Mouse (Mus musculus): Measurements from ENCODE around the gene Sncg. TPM values are rescaled to one million over a fixed set of nuclear protein-coding genes. Genes with fewer than 3 reads are reported as not detected.
"Not testable (repeated sequence)": the region's sequence is repeated elsewhere in the genome, so short reads cannot be mapped to it uniquely, and the experiment has no call there.

Sncg gene
- 7.0 and 9.0 TPM in 2 replicates for polyA plus RNA-seq (2015; fragmentation: Nextera tagmentation; extraction: Ambion mirVana)

GRCm38 (mm10) chr14:34374577-34374976, at the start of gene Sncg:
TSS of gene Sncg (minus strand) at chr14:34374789.
- 20% methylated on average over 10 of the region's 10 CpGs for WGBS
- Histone ChIP-seq H3K9me3 (ENCODE audit: low read length) (no peaks in the 10 kb centered on the region), H3K4me1 (ENCODE audit: insufficient read depth, low read length) (peaks cover 28% of the 10 kb centered on the region), H3K36me3 (ENCODE audit: insufficient read depth, low read length) (no peaks in the 10 kb centered on the region), H3K9ac (replicated peaks; ENCODE audit: low read length) (0 out of 2 replicates have a peak within 1 kb of the TSS, but pooled peaks have one; percentile 12), H3K27ac (ENCODE audit: low read length) (0 out of 2 replicates have a peak within 1 kb of the TSS, but pooled peaks have one; percentile 15), H3K27me3 (ENCODE audit: insufficient read depth, low read length) (no peaks in the 10 kb centered on the region), H3K4me2 (replicated peaks; ENCODE audit: low read depth, low read length) (peak within 1 kb of the TSS; percentile 39; the same call in 1 of the 2 replicates), H3K4me3 (ENCODE audit: low read length) (peak within 1 kb of the TSS; percentile 27)
- no peak for ATAC-seq (ENCODE audit: low FRiP score, low TSS enrichment)

- WGBS, result 67% methylated on average over 1 of the region's 1 CpGs
- ATAC-seq (ENCODE audit: low FRiP score, low TSS enrichment), result no peak
- peaks cover 48% of the 10 kb centered on the region for H3K36me3 ChIP-seq (ENCODE audit: insufficient read depth, low read length)
These were observed 46.5 kb upstream of the Sncg start for GRCm38 (mm10) chr14:34421078-34421477.

GRCm38 (mm10) chr14:34417501-34417900, 42.9 kb upstream of the Sncg start:
- WGBS, result 81% methylated on average over 5 of the region's 5 CpGs
- H3K4me2 ChIP-seq (replicated peaks; ENCODE audit: low read depth, low read length), result no peak overlapping the region
- no peaks in the 10 kb centered on the region for H3K27me3 ChIP-seq (ENCODE audit: insufficient read depth, low read length)
- H3K4me1 ChIP-seq (ENCODE audit: insufficient read depth, low read length), result no peaks in the 10 kb centered on the region
- peaks cover 41% of the 10 kb centered on the region for H3K36me3 ChIP-seq (ENCODE audit: insufficient read depth, low read length)
- no peak overlapping the region for H3K4me3 ChIP-seq (ENCODE audit: low read length)
- no peak for ATAC-seq (ENCODE audit: low FRiP score, low TSS enrichment)
- H3K9ac ChIP-seq (replicated peaks; ENCODE audit: low read length), result no peak overlapping the region
- H3K9me3 ChIP-seq (ENCODE audit: low read length), result no peaks in the 10 kb centered on the region
- no peak overlapping the region for H3K27ac ChIP-seq (ENCODE audit: low read length)

More at GRCm38 (mm10) chr14:34421078-34421477, 46.5 kb upstream of the Sncg start:
- Histone ChIP-seq H3K4me3 (ENCODE audit: low read length) (no peak overlapping the region), H3K4me2 (replicated peaks; ENCODE audit: low read depth, low read length) (no peak overlapping the region), H3K9ac (replicated peaks; ENCODE audit: low read length) (no peak overlapping the region), H3K4me1 (ENCODE audit: insufficient read depth, low read length) (peaks cover 4% of the 10 kb centered on the region; the same call in 1 of the 2 replicates), H3K27ac (ENCODE audit: low read length) (no peak overlapping the region), H3K9me3 (ENCODE audit: low read length) (no peaks in the 10 kb centered on the region), H3K27me3 (ENCODE audit: insufficient read depth, low read length) (no peaks in the 10 kb centered on the region)

GRCm38 (mm10) chr14:34416946-34417345, 42.4 kb upstream of the Sncg start:
- WGBS, result 90% methylated on average over 4 of the region's 4 CpGs
- H3K4me3 ChIP-seq (ENCODE audit: low read length); H3K9me3 ChIP-seq (ENCODE audit: low read length); H3K27me3 ChIP-seq (ENCODE audit: insufficient read depth, low read length); H3K27ac ChIP-seq (ENCODE audit: low read length); H3K9ac ChIP-seq (replicated peaks; ENCODE audit: low read length); ATAC-seq (ENCODE audit: low FRiP score, low TSS enrichment); H3K4me2 ChIP-seq (replicated peaks; ENCODE audit: low read depth, low read length); H3K4me1 ChIP-seq (ENCODE audit: insufficient read depth, low read length): not testable (repeated sequence)
- H3K36me3 ChIP-seq (ENCODE audit: insufficient read depth, low read length), result peaks cover 43% of the 10 kb centered on the region

GRCm38 (mm10) chr14:34412164-34412896, 37.7 kb upstream of the Sncg start:
- no peaks in the 10 kb centered on the region for H3K27me3 ChIP-seq (ENCODE audit: insufficient read depth, low read length)
- H3K36me3 ChIP-seq (ENCODE audit: insufficient read depth, low read length), result peaks cover 53% of the 10 kb centered on the region
- no peak overlapping the region for H3K9ac ChIP-seq (replicated peaks; ENCODE audit: low read length)
- H3K4me2 ChIP-seq (replicated peaks; ENCODE audit: low read depth, low read length), result no peak overlapping the region
- no peaks in the 10 kb centered on the region for H3K4me1 ChIP-seq (ENCODE audit: insufficient read depth, low read length)
- H3K9me3 ChIP-seq (ENCODE audit: low read length), result no peaks in the 10 kb centered on the region
- no peak overlapping the region for H3K4me3 ChIP-seq (ENCODE audit: low read length)
- WGBS, result 90% methylated on average over 7 of the region's 7 CpGs
- no peak for ATAC-seq (ENCODE audit: low FRiP score, low TSS enrichment)
- no peak overlapping the region for H3K27ac ChIP-seq (ENCODE audit: low read length)

GRCm38 (mm10) chr14:34410716-34411115, 36.1 kb upstream of the Sncg start:
- H3K9me3 ChIP-seq (ENCODE audit: low read length), result no peaks in the 10 kb centered on the region
- H3K9ac ChIP-seq (replicated peaks; ENCODE audit: low read length), result no peak overlapping the region
- H3K36me3 ChIP-seq (ENCODE audit: insufficient read depth, low read length), result peaks cover 57% of the 10 kb centered on the region
- 92% methylated on average over 6 of the region's 6 CpGs for WGBS
- H3K4me3 ChIP-seq (ENCODE audit: low read length), result no peak overlapping the region
- H3K4me1 ChIP-seq (ENCODE audit: insufficient read depth, low read length), result no peaks in the 10 kb centered on the region
- no peak for ATAC-seq (ENCODE audit: low FRiP score, low TSS enrichment)
- no peaks in the 10 kb centered on the region for H3K27me3 ChIP-seq (ENCODE audit: insufficient read depth, low read length)
- no peak overlapping the region for H3K4me2 ChIP-seq (replicated peaks; ENCODE audit: low read depth, low read length)
- no peak overlapping the region for H3K27ac ChIP-seq (ENCODE audit: low read length)

- no peaks in the 10 kb centered on the region for H3K4me1 ChIP-seq (ENCODE audit: insufficient read depth, low read length)
- no peak overlapping the region for H3K9ac ChIP-seq (replicated peaks; ENCODE audit: low read length)
- no peaks in the 10 kb centered on the region for H3K9me3 ChIP-seq (ENCODE audit: low read length)
- WGBS, result 96% methylated on average over 7 of the region's 7 CpGs
- H3K27me3 ChIP-seq (ENCODE audit: insufficient read depth, low read length), result no peaks in the 10 kb centered on the region
- no peak overlapping the region for H3K4me3 ChIP-seq (ENCODE audit: low read length)
- no peak overlapping the region for H3K4me2 ChIP-seq (replicated peaks; ENCODE audit: low read depth, low read length)
- no peak overlapping the region for H3K27ac ChIP-seq (ENCODE audit: low read length)
- H3K36me3 ChIP-seq (ENCODE audit: insufficient read depth, low read length), result peaks cover 32% of the 10 kb centered on the region
- ATAC-seq (ENCODE audit: low FRiP score, low TSS enrichment), result no peak
These were observed 28.8 kb upstream of the Sncg start for GRCm38 (mm10) chr14:34403424-34403823.

- no peak overlapping the region for H3K4me2 ChIP-seq (replicated peaks; ENCODE audit: low read depth, low read length)
- WGBS, result 85% methylated on average over 8 of the region's 8 CpGs
- H3K27me3 ChIP-seq (ENCODE audit: insufficient read depth, low read length), result no peaks in the 10 kb centered on the region
- H3K27ac ChIP-seq (ENCODE audit: low read length), result no peak overlapping the region
- no peak overlapping the region for H3K9ac ChIP-seq (replicated peaks; ENCODE audit: low read length)
- H3K4me3 ChIP-seq (ENCODE audit: low read length), result no peak overlapping the region
- H3K4me1 ChIP-seq (ENCODE audit: insufficient read depth, low read length), result no peaks in the 10 kb centered on the region
- no peaks in the 10 kb centered on the region for H3K9me3 ChIP-seq (ENCODE audit: low read length)
- peaks cover 29% of the 10 kb centered on the region for H3K36me3 ChIP-seq (ENCODE audit: insufficient read depth, low read length)
- no peak for ATAC-seq (ENCODE audit: low FRiP score, low TSS enrichment)
These were observed 28.3 kb upstream of the Sncg start for GRCm38 (mm10) chr14:34402871-34403270.

- H3K4me1 ChIP-seq (ENCODE audit: insufficient read depth, low read length), result no peaks in the 10 kb centered on the region
- no peak overlapping the region for H3K4me3 ChIP-seq (ENCODE audit: low read length)
- H3K27me3 ChIP-seq (ENCODE audit: insufficient read depth, low read length), result no peaks in the 10 kb centered on the region
- peaks cover 16% of the 10 kb centered on the region for H3K36me3 ChIP-seq (ENCODE audit: insufficient read depth, low read length)
- no peaks in the 10 kb centered on the region for H3K9me3 ChIP-seq (ENCODE audit: low read length)
- no peak overlapping the region for H3K9ac ChIP-seq (replicated peaks; ENCODE audit: low read length)
- H3K4me2 ChIP-seq (replicated peaks; ENCODE audit: low read depth, low read length), result no peak overlapping the region
- WGBS, result 53% methylated on average over 6 of the region's 6 CpGs
- ATAC-seq (ENCODE audit: low FRiP score, low TSS enrichment), result no peak
- no peak overlapping the region for H3K27ac ChIP-seq (ENCODE audit: low read length)
These were observed 26.5 kb upstream of the Sncg start for GRCm38 (mm10) chr14:34401135-34401534.

GRCm38 (mm10) chr14:34400021-34400420, 25.4 kb upstream of the Sncg start:
- Histone ChIP-seq H3K4me1 (ENCODE audit: insufficient read depth, low read length) (no peaks in the 10 kb centered on the region), H3K9ac (replicated peaks; ENCODE audit: low read length) (no peak overlapping the region), H3K27me3 (ENCODE audit: insufficient read depth, low read length) (no peaks in the 10 kb centered on the region), H3K27ac (ENCODE audit: low read length) (no peak overlapping the region), H3K4me2 (replicated peaks; ENCODE audit: low read depth, low read length) (no peak overlapping the region), H3K9me3 (ENCODE audit: low read length) (no peaks in the 10 kb centered on the region), H3K4me3 (ENCODE audit: low read length) (no peak overlapping the region), H3K36me3 (ENCODE audit: insufficient read depth, low read length) (peaks cover 16% of the 10 kb centered on the region)
- 89% methylated on average over 3 of the region's 3 CpGs for WGBS
- ATAC-seq (ENCODE audit: low FRiP score, low TSS enrichment), result no peak

Measured in kidney, embryonic 16.5 days (tissue).